Mouse (Mus musculus) ovary, postnatal 10 days (tissue): ENCODE measurements around the gene Neb.

ENCODE experiments used
- DNase-seq: peaks from one replicate; pipeline ENCODE4 v3.0.0; 2022; ENCODE audit warnings: low spot score

The Neb gene

GRCm38 (mm10) chr2:52372480-52372879, 5.8 kb downstream of the Neb start:
- DNase-seq = no peak

GRCm38 (mm10) chr2:52372080-52372479, 6.2 kb downstream of the Neb start:
- DNase-seq = no peak

GRCm38 (mm10) chr2:52371066-52371465, 7.2 kb downstream of the Neb start:
- DNase-seq = no peak

- DNase-seq = no peak
Measured at GRCm38 (mm10) chr2:52369622-52370021, 8.7 kb downstream of the Neb start.

GRCm38 (mm10) chr2:52367665-52368064, 10.6 kb downstream of the Neb start:
- DNase-seq = no peak

GRCm38 (mm10) chr2:52367248-52367647, 11.0 kb downstream of the Neb start:
- no peak for DNase-seq

GRCm38 (mm10) chr2:52361086-52361485, 17.2 kb downstream of the Neb start:
- no peak for DNase-seq

GRCm38 (mm10) chr2:52359722-52360121, 18.6 kb downstream of the Neb start:
- no peak for DNase-seq

GRCm38 (mm10) chr2:52358156-52358555, 20.1 kb downstream of the Neb start:
- no peak for DNase-seq

- no peak for DNase-seq
Measured at GRCm38 (mm10) chr2:52351029-52351428, 27.2 kb downstream of the Neb start.

GRCm38 (mm10) chr2:52340990-52341389, 37.3 kb downstream of the Neb start:
- DNase-seq = no peak

GRCm38 (mm10) chr2:52335556-52335955, 42.7 kb downstream of the Neb start:
- no peak for DNase-seq

GRCm38 (mm10) chr2:52335087-52335486, 43.2 kb downstream of the Neb start:
- DNase-seq = no peak

- no peak for DNase-seq
Measured at GRCm38 (mm10) chr2:52333535-52333934, 44.7 kb downstream of the Neb start.

- DNase-seq = no peak
Measured at GRCm38 (mm10) chr2:52331761-52332160, 46.5 kb downstream of the Neb start.

- DNase-seq = no peak
Measured at GRCm38 (mm10) chr2:52327244-52327815, 50.9 kb downstream of the Neb start.

GRCm38 (mm10) chr2:52321866-52322265, 56.4 kb downstream of the Neb start:
- no peak for DNase-seq

- DNase-seq = no peak
Measured at GRCm38 (mm10) chr2:52320175-52320574, 58.1 kb downstream of the Neb start.

- DNase-seq = no peak
Measured at GRCm38 (mm10) chr2:52319020-52319567, 59.2 kb downstream of the Neb start.

- no peak for DNase-seq
Measured at GRCm38 (mm10) chr2:52317471-52317870, 60.8 kb downstream of the Neb start.

- DNase-seq = no peak
Measured at GRCm38 (mm10) chr2:52315737-52316136, 62.5 kb downstream of the Neb start.

- no peak for DNase-seq
Measured at GRCm38 (mm10) chr2:52314922-52315730, 63.1 kb downstream of the Neb start.

GRCm38 (mm10) chr2:52310757-52311156, 67.5 kb downstream of the Neb start:
- no peak for DNase-seq
